Mouse (Mus musculus): ENCODE data around the gene 2310061N02Rik. TPM values are rescaled to one million over a fixed set of nuclear protein-coding genes. Genes with fewer than 3 reads are reported as not detected.

Gene 2310061N02Rik
- polyA plus RNA-seq, 1 experiment from 2014 or later: not detected

GRCm38 (mm10) chr16:88716549-88716948, 8.8 kb upstream of the 2310061N02Rik start:
- H3K4me1 ChIP-seq (ENCODE audit: insufficient read depth): no peaks in the 10 kb centered on the region
- no peaks in the 10 kb centered on the region for H3K36me3 ChIP-seq (ENCODE audit: insufficient read depth)
- no peak overlapping the region for H3K27ac ChIP-seq (ENCODE audit: low read depth)
- no peak overlapping the region for H3K9ac ChIP-seq
- H3K9me3 ChIP-seq (ENCODE audit: low read depth, low read length): no peaks in the 10 kb centered on the region
- H3K4me2 ChIP-seq: no peak overlapping the region
- no peak for TF ChIP-seq CTCF (IDR thresholded peaks at IDR 0.05; ENCODE audit: low read depth)
- H3K4me3 ChIP-seq (ENCODE audit: low read depth, low read length): no peak overlapping the region
- DNase-seq (no peak), ATAC-seq (ENCODE audit: insufficient read depth) (no peak)
- no peaks in the 10 kb centered on the region for H3K27me3 ChIP-seq (ENCODE audit: insufficient read depth, low read length)

GRCm38 (mm10) chr16:88711245-88711644, 3.5 kb upstream of the 2310061N02Rik start:
- Histone ChIP-seq H3K9ac (no peak overlapping the region), H3K27me3 (ENCODE audit: insufficient read depth, low read length) (no peaks in the 10 kb centered on the region), H3K27ac (ENCODE audit: low read depth) (no peak overlapping the region), H3K9me3 (ENCODE audit: low read depth, low read length) (no peaks in the 10 kb centered on the region), H3K4me1 (ENCODE audit: insufficient read depth) (no peaks in the 10 kb centered on the region), H3K4me2 (no peak overlapping the region), H3K36me3 (ENCODE audit: insufficient read depth) (no peaks in the 10 kb centered on the region), H3K4me3 (ENCODE audit: low read depth, low read length) (no peak overlapping the region)
- TF ChIP-seq CTCF (IDR thresholded peaks at IDR 0.05; ENCODE audit: low read depth): no peak
- 78% methylated on average over 6 of the region's 6 CpGs for WGBS
- no peak for ATAC-seq (ENCODE audit: insufficient read depth)
- DNase-seq: peak; percentile 4

- no peak for ATAC-seq (ENCODE audit: insufficient read depth)
- Histone ChIP-seq H3K27me3 (ENCODE audit: insufficient read depth, low read length) (no peaks in the 10 kb centered on the region), H3K9me3 (ENCODE audit: low read depth, low read length) (no peaks in the 10 kb centered on the region), H3K4me2 (no peak overlapping the region), H3K27ac (ENCODE audit: low read depth) (no peak overlapping the region), H3K4me1 (ENCODE audit: insufficient read depth) (no peaks in the 10 kb centered on the region), H3K36me3 (ENCODE audit: insufficient read depth) (no peaks in the 10 kb centered on the region), H3K4me3 (ENCODE audit: low read depth, low read length) (no peak overlapping the region), H3K9ac (no peak overlapping the region)
- TF ChIP-seq CTCF (IDR thresholded peaks at IDR 0.05; ENCODE audit: low read depth): no peak
- DNase-seq: no peak
- 64% methylated on average over 4 of the region's 4 CpGs for WGBS
These were observed 3.0 kb upstream of the 2310061N02Rik start for GRCm38 (mm10) chr16:88710757-88711156.

GRCm38 (mm10) chr16:88701072-88701864, 6.5 kb downstream of the 2310061N02Rik start:
- H3K27me3 ChIP-seq (ENCODE audit: insufficient read depth, low read length): no peaks in the 10 kb centered on the region
- WGBS: 46% methylated on average over 4 of the region's 4 CpGs
- H3K9me3 ChIP-seq (ENCODE audit: low read depth, low read length): no peaks in the 10 kb centered on the region
- no peak overlapping the region for H3K4me3 ChIP-seq (ENCODE audit: low read depth, low read length)
- no peak overlapping the region for H3K27ac ChIP-seq (ENCODE audit: low read depth)
- ATAC-seq (ENCODE audit: insufficient read depth) (no peak), DNase-seq (no peak)
- H3K9ac ChIP-seq: no peak overlapping the region
- TF ChIP-seq CTCF (IDR thresholded peaks at IDR 0.05; ENCODE audit: low read depth): no peak
- no peak overlapping the region for H3K4me2 ChIP-seq
- H3K36me3 ChIP-seq (ENCODE audit: insufficient read depth): no peaks in the 10 kb centered on the region
- H3K4me1 ChIP-seq (ENCODE audit: insufficient read depth): no peaks in the 10 kb centered on the region

- no peak for DNase-seq
- Histone ChIP-seq H3K4me2 (no peak overlapping the region), H3K4me1 (ENCODE audit: insufficient read depth) (no peaks in the 10 kb centered on the region), H3K27me3 (ENCODE audit: insufficient read depth, low read length) (no peaks in the 10 kb centered on the region), H3K27ac (ENCODE audit: low read depth) (no peak overlapping the region), H3K4me3 (ENCODE audit: low read depth, low read length) (no peak overlapping the region), H3K9me3 (ENCODE audit: low read depth, low read length) (no peaks in the 10 kb centered on the region), H3K9ac (no peak overlapping the region), H3K36me3 (ENCODE audit: insufficient read depth) (no peaks in the 10 kb centered on the region)
- ATAC-seq (ENCODE audit: insufficient read depth): no peak
- 74% methylated on average over 4 of the region's 4 CpGs for WGBS
- no peak for TF ChIP-seq CTCF (IDR thresholded peaks at IDR 0.05; ENCODE audit: low read depth)
These were observed 11.5 kb downstream of the 2310061N02Rik start for GRCm38 (mm10) chr16:88696256-88696655.

- no peak overlapping the region for H3K4me2 ChIP-seq
- DNase-seq (no peak), ATAC-seq (ENCODE audit: insufficient read depth) (no peak)
- WGBS: 55% methylated on average over 2 of the region's 2 CpGs
- H3K9ac ChIP-seq: no peak overlapping the region
- no peaks in the 10 kb centered on the region for H3K36me3 ChIP-seq (ENCODE audit: insufficient read depth)
- no peaks in the 10 kb centered on the region for H3K27me3 ChIP-seq (ENCODE audit: insufficient read depth, low read length)
- no peak overlapping the region for H3K27ac ChIP-seq (ENCODE audit: low read depth)
- TF ChIP-seq CTCF (IDR thresholded peaks at IDR 0.05; ENCODE audit: low read depth): no peak
- H3K9me3 ChIP-seq (ENCODE audit: low read depth, low read length): no peaks in the 10 kb centered on the region
- H3K4me3 ChIP-seq (ENCODE audit: low read depth, low read length): no peak overlapping the region
- no peaks in the 10 kb centered on the region for H3K4me1 ChIP-seq (ENCODE audit: insufficient read depth)
These were observed 26.5 kb downstream of the 2310061N02Rik start for GRCm38 (mm10) chr16:88681282-88681681.

- Histone ChIP-seq H3K4me3 (ENCODE audit: low read depth, low read length) (no peak overlapping the region), H3K36me3 (ENCODE audit: insufficient read depth) (no peaks in the 10 kb centered on the region), H3K27ac (ENCODE audit: low read depth) (no peak overlapping the region), H3K9ac (no peak overlapping the region), H3K4me1 (ENCODE audit: insufficient read depth) (no peaks in the 10 kb centered on the region), H3K4me2 (no peak overlapping the region), H3K9me3 (ENCODE audit: low read depth, low read length) (no peaks in the 10 kb centered on the region), H3K27me3 (ENCODE audit: insufficient read depth, low read length) (no peaks in the 10 kb centered on the region)
- WGBS: 85% methylated on average over 6 of the region's 6 CpGs
- TF ChIP-seq CTCF (IDR thresholded peaks at IDR 0.05; ENCODE audit: low read depth): no peak
- ATAC-seq (ENCODE audit: insufficient read depth) (no peak), DNase-seq (no peak)
These were observed 28.7 kb downstream of the 2310061N02Rik start for GRCm38 (mm10) chr16:88679099-88679498.

Measured in lung, embryonic 14.5 days (tissue).